Mouse (Mus musculus): ENCODE data around the gene Trim29. TPM values are rescaled to one million over a fixed set of nuclear protein-coding genes. Genes with fewer than 3 reads are reported as not detected.

Trim29 gene
- not detected for polyA plus RNA-seq (2021)

DNA sequence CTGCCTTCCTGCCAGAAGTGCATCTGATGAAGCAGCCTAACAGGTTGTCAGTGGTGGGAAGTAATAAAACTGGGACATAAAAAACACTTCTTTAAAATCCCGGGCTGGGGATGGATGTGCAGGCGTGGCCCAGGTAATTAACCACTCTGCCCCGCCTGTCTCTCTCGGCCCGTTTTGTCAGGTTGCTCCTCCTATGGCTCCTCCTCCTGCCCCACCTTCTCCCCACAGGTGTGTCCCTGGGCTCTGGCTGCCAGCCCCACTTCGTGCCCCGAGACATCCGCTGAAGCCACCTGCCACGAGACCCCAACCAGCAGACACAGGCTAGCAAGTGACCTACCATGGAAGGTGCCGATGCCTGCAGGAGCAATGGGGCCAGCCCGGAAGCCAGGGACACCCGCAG lies at the start of gene Trim29:
Trim29 (plus strand) TSS at position 311 of the 400 bp plus-strand sequence.
- ATAC-seq: no peak
- peaks cover 20% of the 10 kb centered on the region for H3K27me3 ChIP-seq
- no peak for TF ChIP-seq CTCF (IDR thresholded peaks at IDR 0.05)
- ChIA-PET CTCF (no interaction called here), POLR2A (no interaction called here)
- in situ Hi-C loops (cut with MboI; ENCODE audit: low pct_unique_long_range_greater_than_20kb): no loop called here
- DNase-seq (ENCODE audit: low read depth, low spot score): no peak

DNA sequence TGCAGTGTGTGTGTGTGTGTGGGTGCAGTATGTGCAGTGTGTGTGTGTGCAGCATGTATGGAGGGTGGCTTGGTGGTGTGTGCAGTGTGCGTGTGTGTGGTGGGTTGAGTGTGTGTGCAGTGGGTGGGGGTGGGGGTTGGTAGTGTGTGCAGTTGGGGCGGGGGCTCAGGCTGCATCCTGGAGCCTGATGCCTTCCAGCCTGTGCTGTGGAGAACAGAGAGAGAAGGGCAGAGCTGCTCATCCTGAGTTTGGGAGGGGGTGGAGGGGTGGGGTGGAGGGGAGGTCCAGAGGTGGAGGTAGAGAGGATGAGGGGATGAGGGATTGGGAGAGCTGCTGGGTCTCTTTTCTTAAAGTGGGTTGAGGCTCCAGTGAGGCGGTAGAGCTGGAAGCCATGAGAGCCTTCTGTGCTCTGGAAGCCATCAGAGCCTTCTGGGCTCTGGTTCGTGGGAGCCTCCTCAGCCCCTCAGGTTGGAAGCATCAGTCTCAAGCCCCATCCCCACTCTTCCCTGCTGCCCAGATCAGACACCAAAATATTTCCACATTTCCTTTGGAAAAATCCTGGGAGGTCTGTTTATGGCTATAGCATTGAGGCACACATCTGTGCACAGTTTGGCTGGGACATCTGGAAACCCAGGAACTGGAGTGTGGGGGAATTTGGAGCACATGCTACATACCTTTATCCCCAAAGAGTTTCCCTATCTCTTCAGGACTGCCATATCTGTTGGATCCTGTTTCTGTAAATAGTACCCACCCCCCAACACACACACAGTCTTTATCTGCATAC lies 49.3 kb upstream of the Trim29 start:
- CTCF ChIA-PET: no interaction called here
- ATAC-seq (no peak), DNase-seq (ENCODE audit: low read depth, low spot score) (no peak)
- TF ChIP-seq CTCF (IDR thresholded peaks at IDR 0.05): no peak
- POLR2A ChIA-PET: no interaction called here
- no peaks in the 10 kb centered on the region for H3K27me3 ChIP-seq
- in situ Hi-C loops (cut with MboI; ENCODE audit: low pct_unique_long_range_greater_than_20kb): no loop called here

DNA sequence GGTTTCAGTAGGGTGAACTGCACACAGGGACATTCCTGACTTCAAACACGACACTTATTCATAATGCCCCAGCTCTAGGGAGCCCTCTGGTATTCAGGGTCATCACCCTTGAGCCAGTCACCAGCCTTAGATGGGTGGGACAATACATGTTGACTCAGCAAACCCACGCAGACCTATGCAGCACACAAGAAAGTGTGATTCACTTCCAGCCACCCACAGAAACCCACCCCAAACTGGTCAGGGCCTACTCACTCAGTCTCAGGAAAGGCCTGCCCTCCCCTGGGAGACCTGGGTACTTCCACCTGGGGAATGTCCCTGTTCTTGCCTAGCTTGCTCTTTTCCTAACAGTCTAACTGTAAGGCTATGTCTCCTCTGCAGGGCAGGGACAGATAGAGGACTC lies 48.7 kb upstream of the Trim29 start:
- ChIA-PET CTCF (interaction anchor here (1.0 to 1.2 kb wide), 2 partner anchors 37 to 40 kb away, joined by 3 to 4 read pairs; no protein-coding TSS in a partner anchor), POLR2A (no interaction called here)
- ATAC-seq: peak; percentile 35
- DNase-seq (ENCODE audit: low read depth, low spot score): no peak
- H3K27me3 ChIP-seq: no peaks in the 10 kb centered on the region
- in situ Hi-C loops (cut with MboI; ENCODE audit: low pct_unique_long_range_greater_than_20kb): no loop called here
- TF ChIP-seq CTCF (IDR thresholded peaks at IDR 0.05): no peak

DNA sequence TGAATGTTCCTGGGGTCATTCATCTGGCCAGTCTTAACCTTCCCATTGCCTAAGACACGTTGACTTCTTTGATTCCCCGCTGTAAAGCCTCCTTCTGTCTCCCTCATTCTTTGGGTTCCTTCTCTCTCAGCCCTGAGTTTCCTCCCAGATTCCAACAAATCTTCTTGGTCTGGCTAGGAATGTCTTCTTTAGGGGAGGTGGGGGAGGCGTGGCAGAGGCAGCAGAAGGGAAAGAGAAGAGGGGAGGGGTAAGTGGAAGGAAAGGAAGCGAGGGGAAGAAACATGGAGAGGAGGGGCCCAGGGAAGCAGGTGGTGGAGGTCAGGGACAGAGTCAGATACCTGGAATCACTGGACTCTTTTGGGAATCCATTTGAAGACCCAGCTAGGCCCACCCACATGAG lies 48.3 kb upstream of the Trim29 start:
- H3K27me3 ChIP-seq: no peaks in the 10 kb centered on the region
- in situ Hi-C loops (cut with MboI; ENCODE audit: low pct_unique_long_range_greater_than_20kb): no loop called here
- no peak for TF ChIP-seq CTCF (IDR thresholded peaks at IDR 0.05)
- CTCF ChIA-PET: interaction anchor here (0.7 to 2.0 kb wide), 6 partner anchors 9 to 118 kb away, joined by 3 to 6 read pairs (median 4); no protein-coding TSS in a partner anchor
- ATAC-seq (no peak), DNase-seq (ENCODE audit: low read depth, low spot score) (no peak)
- POLR2A ChIA-PET: no interaction called here

DNA sequence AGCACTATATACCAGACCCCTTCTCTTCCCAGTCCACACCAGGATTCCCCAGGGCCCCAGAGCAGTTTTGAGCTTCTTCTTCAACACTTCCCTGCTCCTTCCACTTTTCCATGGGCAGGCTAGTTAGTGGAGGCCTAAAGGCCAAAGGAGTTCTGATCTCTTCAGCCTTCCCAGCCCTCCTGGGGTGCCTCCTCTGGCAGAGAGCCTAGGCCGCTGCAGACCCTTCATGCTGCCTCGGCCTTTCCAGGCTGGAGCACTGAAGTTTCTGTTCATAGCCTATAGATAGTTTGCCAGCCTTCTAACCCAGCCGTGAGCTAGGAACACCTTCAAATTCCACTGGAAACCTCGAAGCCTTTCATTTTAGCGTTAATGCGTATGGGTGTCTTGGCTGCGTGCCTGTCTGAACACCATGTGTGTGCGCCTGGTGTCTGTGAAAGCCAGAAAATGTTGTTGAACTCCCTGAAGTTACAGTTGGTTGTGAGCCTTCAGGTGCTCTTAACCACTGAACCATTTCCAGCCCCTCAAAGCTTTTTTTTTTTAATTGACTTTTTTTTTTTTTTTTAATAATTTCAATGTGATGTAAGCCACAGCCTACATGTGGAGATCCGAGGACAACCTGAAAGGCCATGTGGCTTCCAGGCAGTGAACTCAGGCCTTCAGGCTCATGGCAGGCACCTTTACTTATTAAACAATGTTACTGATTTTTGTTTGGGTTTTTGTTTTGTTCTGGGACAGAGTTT lies 47.7 kb upstream of the Trim29 start:
- no peak for TF ChIP-seq CTCF (IDR thresholded peaks at IDR 0.05)
- no peak for DNase-seq (ENCODE audit: low read depth, low spot score)
- in situ Hi-C loops (cut with MboI; ENCODE audit: low pct_unique_long_range_greater_than_20kb): no loop called here
- ChIA-PET CTCF (interaction anchor here (0.7 to 2.0 kb wide), 9 partner anchors 10 to 119 kb away, joined by 3 to 6 read pairs (median 3); no protein-coding TSS in a partner anchor), POLR2A (no interaction called here)
- no peaks in the 10 kb centered on the region for H3K27me3 ChIP-seq
- ATAC-seq: no peak

DNA sequence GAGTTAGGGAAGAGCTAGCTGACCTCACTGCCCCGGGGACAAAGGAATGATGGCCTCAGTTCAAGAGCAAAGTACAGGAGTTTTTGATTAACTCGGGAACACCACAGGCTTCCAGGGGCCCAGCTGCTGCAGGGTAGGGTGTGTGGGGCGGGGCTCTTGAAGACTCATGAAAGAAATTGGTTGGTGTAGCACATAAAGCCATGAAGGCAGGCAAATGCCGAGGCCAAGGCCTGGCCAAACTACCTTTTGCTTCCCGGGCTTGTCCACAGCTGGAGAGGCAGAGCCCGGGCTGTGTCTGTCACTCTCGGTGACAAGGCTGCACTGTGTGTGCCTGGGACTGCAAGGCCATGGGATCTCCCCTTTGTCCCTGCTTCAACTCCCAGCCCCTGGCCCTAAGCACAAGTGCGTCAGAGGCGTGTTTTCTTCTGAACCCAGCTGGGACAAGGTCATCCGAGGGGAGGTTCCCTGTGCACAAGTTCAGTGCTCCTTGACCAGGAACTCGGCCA lies 46.6 kb upstream of the Trim29 start:
- no peaks in the 10 kb centered on the region for H3K27me3 ChIP-seq
- peak; percentile 57 for ATAC-seq
- POLR2A ChIA-PET: no interaction called here

DNA sequence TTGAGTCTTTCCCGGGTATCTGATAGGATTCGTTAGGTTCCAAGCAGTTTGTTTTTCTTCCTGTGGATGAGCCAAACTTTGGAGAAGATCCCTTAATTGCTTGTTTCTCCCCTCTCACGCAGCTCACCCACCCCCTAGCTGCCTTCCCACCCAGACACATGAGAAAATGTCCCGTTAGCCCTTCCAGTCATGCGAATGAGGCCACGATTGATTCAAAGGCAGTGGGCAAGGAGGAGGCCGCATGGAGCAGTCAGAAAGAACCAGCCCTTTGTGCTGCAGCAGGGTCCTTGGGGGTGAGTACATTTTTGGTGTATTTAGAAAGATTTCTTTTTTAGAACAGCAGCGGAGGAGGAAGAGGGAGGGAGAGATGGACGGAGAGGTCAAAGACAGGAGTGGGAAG lies 45.5 kb upstream of the Trim29 start:
- TF ChIP-seq CTCF (IDR thresholded peaks at IDR 0.05): no peak
- ChIA-PET POLR2A (no interaction called here), CTCF (interaction anchor here (1.5 to 1.8 kb wide), 2 partner anchors 8 to 36 kb away, joined by 5 read pairs; no protein-coding TSS in a partner anchor)
- no peak for DNase-seq (ENCODE audit: low read depth, low spot score)
- in situ Hi-C loops (cut with MboI; ENCODE audit: low pct_unique_long_range_greater_than_20kb): no loop called here
- ATAC-seq: no peak
- no peaks in the 10 kb centered on the region for H3K27me3 ChIP-seq

More for the DNA sequence above, 46.6 kb upstream of the Trim29 start:
- CTCF ChIA-PET: interaction anchor here (0.7 to 2.0 kb wide), 7 partner anchors 10 to 120 kb away, joined by 3 to 6 read pairs (median 4); no protein-coding TSS in a partner anchor
- DNase-seq (ENCODE audit: low read depth, low spot score): no peak
- TF ChIP-seq CTCF (IDR thresholded peaks at IDR 0.05): no peak
- in situ Hi-C loops (cut with MboI; ENCODE audit: low pct_unique_long_range_greater_than_20kb): no loop called here

DNA sequence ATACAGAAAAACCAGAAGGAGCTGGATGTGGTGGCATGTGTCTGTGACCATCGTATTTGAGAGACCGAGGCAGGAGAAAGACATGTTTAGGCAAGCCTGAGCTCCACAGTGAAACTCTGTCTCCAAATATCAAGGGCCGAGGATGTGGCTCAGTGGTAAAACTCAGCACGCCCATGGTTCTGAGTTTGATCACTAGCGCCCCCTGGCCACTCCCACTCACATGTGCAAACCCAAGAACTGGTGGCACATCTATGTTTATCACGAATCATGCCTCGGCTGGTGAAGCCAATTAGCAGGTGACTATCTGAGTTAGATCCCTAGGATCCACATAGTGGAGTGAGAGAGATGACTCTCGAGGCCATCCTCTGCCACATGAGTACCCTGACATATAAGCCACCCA lies 43.3 kb upstream of the Trim29 start:
- POLR2A ChIA-PET: no interaction called here
- H3K27me3 ChIP-seq: no peaks in the 10 kb centered on the region
- no peak for TF ChIP-seq CTCF (IDR thresholded peaks at IDR 0.05)
- in situ Hi-C loops (cut with MboI; ENCODE audit: low pct_unique_long_range_greater_than_20kb): no loop called here
- CTCF ChIA-PET: interaction anchor here (1.6 to 2.0 kb wide), 3 partner anchors 12 to 57 kb away, joined by 3 to 9 read pairs (median 4); partner anchors contain the start of gene Pou2f3
- DNase-seq (ENCODE audit: low read depth, low spot score) (no peak), ATAC-seq (no peak)

DNA sequence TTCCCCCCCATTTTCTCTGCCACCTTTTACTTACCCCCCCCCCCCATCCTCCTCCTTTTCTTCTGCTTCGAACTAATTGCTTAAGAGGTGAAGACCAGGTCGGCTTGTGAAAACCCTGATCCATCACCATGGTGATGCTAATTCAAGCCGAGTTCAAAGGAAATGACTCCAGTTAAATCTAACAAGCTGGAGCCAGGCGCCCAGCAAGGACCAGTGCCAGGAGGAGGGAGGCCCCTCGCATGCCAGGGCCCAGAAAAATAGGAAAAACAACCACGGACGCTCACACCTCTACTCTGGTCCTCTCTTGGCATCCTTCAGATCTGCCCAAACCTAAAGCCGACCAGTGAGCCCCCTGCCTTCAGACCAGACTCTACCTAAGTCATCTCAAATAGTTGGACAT lies 41.5 kb upstream of the Trim29 start:
- no peaks in the 10 kb centered on the region for H3K27me3 ChIP-seq
- ChIA-PET POLR2A (no interaction called here), CTCF (interaction anchor here (0.9 to 1.4 kb wide), 2 partner anchors 14 to 48 kb away, joined by 3 read pairs; no protein-coding TSS in a partner anchor)
- in situ Hi-C loops (cut with MboI; ENCODE audit: low pct_unique_long_range_greater_than_20kb): no loop called here
- no peak for TF ChIP-seq CTCF (IDR thresholded peaks at IDR 0.05)
- DNase-seq (ENCODE audit: low read depth, low spot score): no peak
- no peak for ATAC-seq

DNA sequence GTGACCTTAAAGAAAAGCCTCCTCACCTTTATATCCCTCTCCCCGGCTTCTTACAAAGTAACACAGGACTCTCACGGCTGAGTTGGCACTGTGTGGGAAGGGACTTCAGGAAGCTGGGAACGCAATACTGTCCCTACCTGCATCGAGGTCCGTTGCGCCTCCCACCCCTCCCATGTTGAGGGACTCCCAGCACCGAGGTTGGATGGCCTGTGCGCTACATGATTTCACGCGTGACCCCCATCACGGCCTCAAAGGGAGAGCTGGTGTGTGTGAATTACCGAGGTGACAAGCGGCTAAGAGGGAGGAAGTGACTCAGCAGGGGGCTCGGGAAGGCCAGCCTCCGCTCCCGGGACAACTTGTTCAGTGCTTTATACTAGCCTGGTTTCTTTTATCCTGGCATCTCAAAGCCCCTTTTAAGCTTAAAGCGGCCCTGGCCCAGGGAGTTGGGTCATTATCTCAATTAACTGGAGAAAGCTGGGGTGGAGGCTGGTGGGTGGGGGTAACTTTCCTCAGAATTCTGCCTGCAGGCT lies 39.9 kb upstream of the Trim29 start:
- ChIA-PET POLR2A (interaction anchor here (0.7 kb wide), 1 partner anchor 312 kb away, joined by 3 read pairs; no protein-coding TSS in a partner anchor), CTCF (interaction anchor here (1.3 kb wide), 1 partner anchor 50 kb away, joined by 3 read pairs; no protein-coding TSS in a partner anchor)
- H3K27me3 ChIP-seq: no peaks in the 10 kb centered on the region
- ATAC-seq: no peak
- in situ Hi-C loops (cut with MboI; ENCODE audit: low pct_unique_long_range_greater_than_20kb): no loop called here
- TF ChIP-seq CTCF (IDR thresholded peaks at IDR 0.05): no peak
- no peak for DNase-seq (ENCODE audit: low read depth, low spot score)
